Mouse (Mus musculus): Measurements from ENCODE around the gene Tshz2.

The Tshz2 gene

GRCm38 (mm10) chr2:170116704-170117281 is 484.0 kb downstream of the Tshz2 start:
- peak; percentile 80 to 87 for DNase-seq

- peak; percentile 43 to 47 for DNase-seq
These were observed 487.6 kb downstream of the Tshz2 start for GRCm38 (mm10) chr2:170120139-170121027.

All from cerebellum, postnatal 10 days (tissue).